Mouse (Mus musculus) frontal cortex, adult 2 months (tissue): ENCODE results near the gene Sh3rf3. TPM values are rescaled to one million over a fixed set of nuclear protein-coding genes. Genes with fewer than 3 reads are reported as not detected.

Experiments
- DNase-seq, 2 experiments: peaks; one replicate each; pipeline ENCODE4 v3.0.0; 2022; ENCODE audit warnings: low spot score in 1 of 2; ENCODE audit errors: extremely low spot score in 1 of 2
- polyA plus RNA-seq: library from polyadenylated mRNA; depleted of rRNA; stranded (reverse); fragments of >200 nt; gene quantifications from 2 replicates; pipeline ENCODE4 v1.2.3, GENCODE M21; 2012

Gene Sh3rf3
- polyA plus RNA-seq, 1 experiment: 17.7 TPM

DNA sequence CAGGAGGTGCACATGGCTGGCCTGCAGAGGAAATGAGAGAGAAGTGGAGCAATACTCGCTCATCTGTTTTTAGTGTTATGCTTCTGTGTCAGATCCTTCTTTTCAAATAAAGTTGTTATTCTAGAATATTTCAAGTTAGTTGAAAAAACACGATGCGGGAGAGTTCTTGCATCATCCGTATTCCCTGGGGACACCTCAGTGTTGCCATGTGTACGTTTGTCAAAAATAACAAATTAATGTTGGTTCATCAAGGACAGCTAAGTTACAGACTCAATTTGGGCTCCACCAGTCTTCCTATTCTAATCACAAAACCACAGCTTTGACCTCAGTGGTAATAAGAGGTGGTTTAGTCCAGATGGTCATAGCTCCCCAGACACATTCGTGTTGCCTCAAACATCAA lies 35.4 kb downstream of the Sh3rf3 start:
- no peak for DNase-seq

DNA sequence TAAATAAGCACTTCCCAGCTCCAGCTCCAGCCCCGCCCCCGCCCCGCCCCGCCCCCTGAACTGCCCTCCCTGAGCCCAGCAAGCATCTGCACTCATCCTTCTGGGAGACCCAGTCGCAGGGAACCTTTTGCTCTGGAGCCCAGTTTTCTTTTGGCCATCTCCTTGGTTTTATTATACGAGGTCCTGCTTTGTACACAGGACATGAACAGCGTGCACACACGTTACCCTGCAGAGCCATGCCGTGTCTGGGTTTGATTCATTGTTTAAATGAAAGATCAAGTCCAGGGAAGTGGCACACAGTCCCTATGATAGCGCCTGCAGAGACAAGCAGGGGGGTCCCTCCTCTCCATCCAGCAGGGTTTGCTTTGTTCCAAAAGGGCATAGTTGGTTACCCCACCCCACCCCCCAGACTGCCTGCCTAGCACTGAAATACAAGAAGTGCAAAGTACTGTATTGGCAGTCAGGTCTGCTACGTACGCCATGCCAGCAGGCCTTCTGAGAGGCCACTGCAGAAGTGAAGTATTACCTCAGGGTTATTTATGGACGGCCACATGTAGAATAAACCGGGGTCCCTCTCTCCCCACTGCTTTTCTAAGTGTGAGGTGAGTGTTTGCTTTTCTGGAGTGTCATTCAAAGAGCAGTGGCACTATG lies 41.5 kb downstream of the Sh3rf3 start:
- DNase-seq: no peak

DNA sequence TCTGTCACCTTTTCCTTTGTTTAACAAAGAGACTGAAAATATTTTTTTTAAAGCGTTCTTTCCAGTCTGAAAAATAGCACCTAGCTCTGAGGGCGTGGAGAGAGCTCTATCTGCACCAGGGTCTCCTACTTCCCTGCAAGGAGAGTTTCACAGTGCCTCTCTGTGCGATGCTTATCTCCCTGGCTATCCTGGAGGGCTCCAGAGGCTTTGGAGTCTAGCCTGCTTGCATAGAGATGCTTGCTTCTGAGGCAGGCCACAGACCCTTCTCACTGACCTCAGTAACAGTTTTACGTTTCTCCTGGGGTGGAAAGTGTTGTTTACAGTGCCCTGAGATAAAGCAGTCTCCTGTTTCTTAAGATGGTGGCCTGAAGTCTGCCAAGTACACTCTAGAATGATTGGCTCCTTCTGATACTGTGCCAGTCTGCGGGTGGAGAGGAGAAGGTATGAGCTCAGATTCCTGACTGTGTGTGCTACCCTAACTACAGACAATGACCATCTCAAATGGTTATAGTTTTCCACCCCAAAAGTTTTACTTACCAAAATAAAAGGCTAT lies 42.1 kb downstream of the Sh3rf3 start:
- DNase-seq: no peak

DNA sequence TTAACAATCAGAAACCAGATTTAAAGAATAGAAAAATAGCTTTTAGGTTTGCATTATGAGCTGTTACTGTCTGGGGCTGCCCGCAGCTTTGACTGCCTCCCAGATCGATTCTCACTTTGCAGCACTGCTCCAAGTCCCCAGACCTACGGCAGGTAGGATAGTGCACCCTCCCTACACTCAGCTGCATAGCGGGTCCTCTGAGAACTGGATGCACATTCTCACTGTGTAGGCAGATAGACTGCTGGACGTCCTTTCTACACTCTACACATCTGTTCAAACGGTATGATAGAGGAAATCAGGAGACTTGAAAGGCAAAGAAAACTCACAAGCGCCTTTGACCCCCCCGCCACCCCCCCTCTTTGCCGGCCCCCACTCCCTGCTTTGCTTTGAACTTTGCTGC lies 42.7 kb downstream of the Sh3rf3 start:
- DNase-seq: no peak

DNA sequence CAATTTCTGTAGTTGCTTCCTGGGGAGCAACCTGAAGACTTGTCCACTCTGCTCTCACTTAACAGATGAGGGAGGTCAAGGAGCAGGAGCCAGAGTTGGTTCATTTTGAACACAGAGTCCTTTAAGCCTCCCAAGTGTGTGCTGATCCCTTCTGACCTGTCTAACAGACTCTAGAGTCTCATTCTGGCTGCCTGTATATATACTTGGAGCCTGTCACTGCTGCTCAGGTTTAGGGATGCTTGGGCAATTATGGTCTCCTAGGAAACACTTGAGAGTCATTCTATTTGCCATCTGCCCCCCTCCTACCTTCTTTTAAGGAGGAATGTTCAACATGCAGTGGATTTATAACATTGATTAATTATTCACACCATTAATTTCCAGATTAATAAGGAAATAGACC lies 43.6 kb downstream of the Sh3rf3 start:
- no peak for DNase-seq

DNA sequence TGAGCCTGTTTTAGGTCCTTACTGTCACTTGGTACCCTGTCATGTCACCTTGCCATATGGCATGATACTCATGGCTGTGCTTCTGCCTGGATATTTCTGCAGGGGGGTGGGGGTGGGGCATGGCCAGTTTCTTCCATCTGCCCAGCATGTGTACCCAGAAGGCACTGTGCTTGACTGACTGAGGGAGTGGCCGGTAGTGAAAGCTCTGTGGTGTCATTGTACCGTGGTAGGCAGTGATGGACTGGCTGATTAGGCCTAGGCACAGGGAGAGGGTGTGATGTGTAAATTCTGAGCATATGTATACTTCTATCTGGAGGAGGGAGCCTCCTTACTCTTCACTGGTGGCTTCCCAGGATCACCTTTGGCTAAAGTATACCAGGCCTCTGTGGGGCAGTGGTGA lies 51.6 kb downstream of the Sh3rf3 start:
- no peak for DNase-seq

DNA sequence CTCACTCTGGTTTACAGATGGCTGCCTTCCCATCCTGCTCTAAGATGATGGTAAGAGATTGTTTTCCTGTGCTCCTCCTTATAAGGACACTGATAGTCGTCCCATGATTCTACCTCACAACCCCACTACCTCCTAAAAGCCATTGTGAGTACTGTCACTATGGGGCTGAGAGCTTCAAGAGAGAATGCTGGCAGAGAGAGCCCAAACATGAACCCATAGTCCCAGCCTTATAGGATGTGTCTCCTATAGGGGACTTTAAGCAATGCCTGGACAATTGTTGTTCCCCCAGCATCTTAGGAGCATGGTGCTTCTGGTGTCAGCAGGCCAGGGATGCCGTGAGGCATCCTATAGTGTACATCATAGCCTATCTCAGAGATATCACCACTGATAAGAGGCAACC lies 54.4 kb downstream of the Sh3rf3 start:
- DNase-seq: no peak

DNA sequence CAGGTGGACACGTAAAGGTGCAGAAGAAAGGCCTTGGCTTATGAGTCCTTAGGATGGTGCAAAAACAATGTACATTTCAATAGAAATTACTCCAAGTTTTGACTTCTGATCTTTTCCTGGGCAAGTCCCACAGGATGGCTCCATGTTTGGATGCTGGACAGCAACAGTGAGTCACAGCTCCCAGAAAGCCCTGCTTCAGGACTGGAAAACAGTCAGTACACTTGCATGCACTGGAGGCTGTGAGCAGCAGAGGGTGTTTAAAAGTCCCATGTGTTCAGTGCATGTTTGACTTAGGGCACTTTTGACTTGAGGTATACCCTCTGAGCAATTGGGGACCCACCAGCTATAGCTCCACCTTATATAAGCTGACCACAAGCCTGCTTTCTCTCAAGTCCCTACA lies 56.7 kb downstream of the Sh3rf3 start:
- DNase-seq: no peak

DNA sequence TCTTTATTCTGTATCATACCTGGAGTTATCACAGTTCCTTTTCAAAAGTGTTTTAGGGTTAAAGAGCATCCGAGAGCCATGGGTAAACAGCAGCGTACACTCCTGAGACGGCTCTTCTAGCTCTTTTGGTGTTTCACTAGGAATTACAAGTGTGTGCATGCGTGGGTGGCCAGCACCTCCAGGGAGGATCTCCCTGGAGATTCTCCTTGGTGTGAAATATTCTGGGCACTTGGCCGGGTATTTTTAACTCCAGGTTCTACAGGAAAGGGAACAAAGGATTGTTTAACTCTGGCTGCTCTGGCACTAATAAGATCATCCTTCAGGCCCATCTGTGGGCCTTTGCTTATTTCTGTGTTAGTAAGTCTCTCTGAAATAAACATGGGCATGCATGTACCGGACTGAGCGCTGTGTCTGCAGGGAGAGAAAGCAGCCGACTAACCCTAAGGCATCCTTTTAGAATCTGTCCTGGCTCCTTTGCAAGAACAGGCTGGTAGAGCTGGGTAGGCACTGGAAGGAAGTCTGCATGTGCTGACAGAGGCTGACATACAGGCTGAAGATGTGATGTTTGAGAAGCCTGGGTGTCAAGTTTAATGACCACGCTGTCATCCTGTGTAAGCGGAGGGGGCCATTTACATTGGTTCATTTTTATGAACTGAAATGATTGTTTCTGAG lies 58.1 kb downstream of the Sh3rf3 start:
- peak; percentile 66 to 82 for DNase-seq

- DNase-seq: peak in 1 of 2 experiments; percentile 18
Observed at GRCm38 (mm10) chr10:58871821-58872577, 58.8 kb downstream of the Sh3rf3 start.

DNA sequence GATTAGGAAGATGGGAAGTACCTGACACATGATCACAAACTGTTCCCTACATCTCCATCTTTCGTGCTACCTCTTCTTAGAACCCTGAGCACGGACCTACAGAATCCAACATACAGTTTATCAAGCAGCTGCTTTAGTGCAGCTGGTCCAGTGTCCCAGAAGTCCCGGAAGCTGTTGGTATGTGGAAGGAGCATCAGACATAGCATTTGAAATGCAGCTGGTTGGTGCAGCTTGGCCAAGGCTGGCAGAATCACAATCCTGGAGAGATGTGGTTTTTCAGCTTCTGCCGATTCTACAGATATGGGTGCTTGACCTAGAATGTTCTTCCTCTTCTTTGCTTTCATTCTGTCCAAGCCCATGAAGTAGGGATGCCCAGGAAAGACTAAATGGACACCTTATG lies 64.7 kb downstream of the Sh3rf3 start:
- DNase-seq: no peak

- no peak for DNase-seq
Observed at GRCm38 (mm10) chr10:58878636-58879035, 65.5 kb downstream of the Sh3rf3 start.

DNA sequence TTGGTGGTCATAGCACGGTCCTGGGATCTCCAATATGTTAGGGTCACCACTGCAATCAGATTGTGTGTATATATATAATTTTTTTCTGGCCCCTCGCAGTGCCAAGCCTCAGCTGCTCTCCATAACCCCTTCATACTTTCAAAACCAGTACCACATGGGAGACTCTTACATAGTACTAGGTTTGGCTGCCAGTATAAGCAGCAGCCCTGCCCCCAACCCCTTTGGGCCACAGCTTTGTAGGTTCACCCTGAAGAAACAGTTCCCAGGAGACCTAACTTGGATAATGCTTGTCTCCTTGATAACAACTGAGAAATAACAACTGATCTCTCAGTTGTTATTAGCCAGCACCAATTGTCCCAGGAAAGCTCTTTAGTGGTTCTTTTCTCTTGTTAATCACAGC lies 69.6 kb downstream of the Sh3rf3 start:
- no peak for DNase-seq

DNA sequence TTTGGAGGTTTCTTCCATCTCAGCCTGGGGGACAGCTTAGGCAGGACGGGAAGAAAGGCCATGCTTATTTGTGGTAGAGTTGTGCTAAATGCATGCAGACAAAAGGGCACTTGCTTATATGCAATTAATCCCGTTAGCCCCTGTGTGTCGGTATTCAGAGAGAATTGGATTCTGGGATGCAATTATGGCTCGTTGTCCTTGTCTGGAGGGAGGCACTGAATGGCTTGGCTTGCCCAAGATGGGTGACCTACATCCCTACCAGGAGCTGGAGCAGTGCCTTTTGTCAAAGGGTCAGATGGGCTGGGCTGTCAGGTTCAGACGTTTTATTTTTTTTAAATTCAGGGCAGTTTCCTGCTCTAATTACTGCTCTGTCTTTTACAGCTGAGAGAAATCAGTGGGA lies 72.2 kb downstream of the Sh3rf3 start:
- no peak for DNase-seq

GRCm38 (mm10) chr10:58885816-58886215 lies 72.7 kb downstream of the Sh3rf3 start:
- DNase-seq: peak in 1 of 2 experiments; percentile 34

GRCm38 (mm10) chr10:58890671-58891439 lies 77.7 kb downstream of the Sh3rf3 start:
- DNase-seq: no peak

DNA sequence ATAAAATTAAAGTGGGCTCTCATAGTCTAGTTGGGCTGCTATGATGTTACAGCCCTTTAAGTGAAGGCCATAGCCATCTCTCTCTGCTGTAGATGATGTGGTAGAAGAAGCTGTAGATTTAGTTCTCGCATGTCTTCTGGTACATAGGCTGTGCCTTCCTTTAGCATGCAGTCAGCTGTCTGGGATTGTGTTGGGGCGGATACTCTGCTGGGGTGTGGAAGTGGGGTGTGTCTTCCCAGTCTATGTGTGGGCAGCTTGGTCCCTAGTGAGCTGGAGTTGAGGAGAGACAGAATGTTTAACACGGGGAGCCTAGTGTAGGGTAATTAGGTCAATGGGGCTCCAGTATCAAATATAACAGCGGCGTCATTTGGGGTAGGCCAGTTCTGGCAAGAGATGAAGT lies 82.3 kb downstream of the Sh3rf3 start:
- DNase-seq: peak in 1 of 2 experiments; percentile 44

DNA sequence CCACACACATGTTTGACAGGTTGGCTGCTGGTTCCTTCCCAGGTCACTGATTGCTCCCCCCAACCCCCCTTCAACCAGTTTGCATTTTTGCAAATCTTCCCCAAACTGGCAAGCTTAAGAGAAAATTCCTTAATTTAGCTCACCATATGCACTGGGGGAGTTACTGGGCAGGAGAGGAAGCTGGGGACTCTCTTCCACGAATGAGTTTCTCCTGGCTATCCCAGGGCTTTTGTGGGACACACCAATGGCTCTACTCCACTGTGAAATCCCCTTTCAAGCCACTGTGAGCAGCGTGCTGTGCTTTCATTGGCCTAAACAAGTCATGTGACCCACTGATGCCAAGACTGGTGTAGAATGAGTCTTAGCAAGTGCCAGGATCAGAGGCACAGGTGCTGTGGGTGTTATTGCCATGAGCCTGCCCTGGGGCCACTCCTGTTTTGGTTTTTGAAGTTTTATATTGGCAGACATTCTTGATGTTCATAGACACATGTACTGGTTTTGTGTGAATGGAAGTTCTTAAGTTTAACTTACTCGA lies 83.9 kb downstream of the Sh3rf3 start:
- peak in 1 of 2 experiments; percentile 20 for DNase-seq

GRCm38 (mm10) chr10:58905253-58905652 lies 92.1 kb downstream of the Sh3rf3 start:
- DNase-seq: peak in 1 of 2 experiments; percentile 22

DNA sequence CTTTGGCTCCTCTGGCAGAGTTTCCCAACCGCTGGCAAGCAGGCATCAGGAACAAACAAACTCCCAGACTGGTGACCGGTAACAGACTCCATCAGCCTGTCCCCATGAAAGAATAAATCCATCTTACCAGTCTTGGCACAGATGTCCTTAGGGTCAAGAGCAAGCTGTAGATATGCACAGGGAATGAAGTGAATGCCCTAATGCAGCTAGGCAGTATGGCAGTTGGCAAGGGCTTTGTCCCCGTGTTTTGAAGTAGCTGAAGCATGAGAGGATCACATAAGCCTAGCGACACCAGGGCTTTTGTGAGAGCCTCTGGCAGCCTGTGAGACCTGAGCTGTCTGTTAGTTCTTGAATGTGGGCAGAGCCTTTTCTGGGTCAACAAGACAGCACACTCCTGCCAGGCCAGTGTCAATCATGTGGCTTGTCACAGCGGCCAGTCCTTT lies 93.9 kb downstream of the Sh3rf3 start:
- DNase-seq: no peak
